Mouse (Mus musculus): ENCODE results near the gene Cdhr5. TPM values are rescaled to one million over a fixed set of nuclear protein-coding genes. Genes with fewer than 3 reads are reported as not detected.
A peak's percentile ranks its signal among the peaks of the same experiment; 100 is the strongest.
"Not testable (repeated sequence)": the region's sequence is repeated elsewhere in the genome, so short reads cannot be mapped to it uniquely, and the experiment has no call there.

Gene Cdhr5
- polyA plus RNA-seq, 2 experiments from 2014 or later: not detected

GRCm38 (mm10) chr7:141277701-141278678 lies 1.4 kb upstream of the Cdhr5 start:
- no peak for ATAC-seq

GRCm38 (mm10) chr7:141275356-141275755 lies 1.2 kb downstream of the Cdhr5 start:
- ATAC-seq: no peak

- ATAC-seq: no peak
Measured at GRCm38 (mm10) chr7:141270631-141271030, 6.0 kb downstream of the Cdhr5 start.

GRCm38 (mm10) chr7:141269273-141269545 lies 7.4 kb downstream of the Cdhr5 start:
- ATAC-seq: no peak

- ATAC-seq: no peak
Measured at GRCm38 (mm10) chr7:141268466-141269272, 7.9 kb downstream of the Cdhr5 start.

GRCm38 (mm10) chr7:141265739-141266561 lies 10.6 kb downstream of the Cdhr5 start, which contains the start of gene Irf7:
Irf7 (minus strand) TSS chr7:141266481.
- peak; percentile 81 for ATAC-seq

GRCm38 (mm10) chr7:141265411-141265738 lies 11.2 kb downstream of the Cdhr5 start:
- ATAC-seq: peak; percentile 16

- peak; percentile 48 for ATAC-seq
Measured at GRCm38 (mm10) chr7:141264761-141265410, 11.7 kb downstream of the Cdhr5 start.

GRCm38 (mm10) chr7:141264041-141264700 lies 12.4 kb downstream of the Cdhr5 start:
- ATAC-seq: no peak

GRCm38 (mm10) chr7:141263640-141264039 lies 12.9 kb downstream of the Cdhr5 start:
- ATAC-seq: no peak

- no peak for ATAC-seq
Measured at GRCm38 (mm10) chr7:141261480-141261879, 15.1 kb downstream of the Cdhr5 start.

- ATAC-seq: no peak
Measured at GRCm38 (mm10) chr7:141256159-141256558, 20.4 kb downstream of the Cdhr5 start.

GRCm38 (mm10) chr7:141250486-141250885 lies 26.1 kb downstream of the Cdhr5 start:
- not testable (repeated sequence) for ATAC-seq

- ATAC-seq: no peak
Measured at GRCm38 (mm10) chr7:141231551-141231950, 45.0 kb downstream of the Cdhr5 start.

- no peak for ATAC-seq
Measured at GRCm38 (mm10) chr7:141231111-141231510, 45.5 kb downstream of the Cdhr5 start.

GRCm38 (mm10) chr7:141230570-141230969 lies 46.0 kb downstream of the Cdhr5 start:
- no peak for ATAC-seq

- ATAC-seq: no peak
Measured at GRCm38 (mm10) chr7:141229702-141230101, 46.9 kb downstream of the Cdhr5 start.

GRCm38 (mm10) chr7:141228279-141229067 lies 48.1 kb downstream of the Cdhr5 start, which contains the start of gene Phrf1:
Phrf1 (plus strand) TSS chr7:141228784.
- ATAC-seq: peak; percentile 88

GRCm38 (mm10) chr7:141227796-141228195 lies 48.8 kb downstream of the Cdhr5 start:
- ATAC-seq: no peak

GRCm38 (mm10) chr7:141226535-141226934 lies 50.1 kb downstream of the Cdhr5 start:
- no peak for ATAC-seq

All from activated CD4-positive, CD25-positive, alpha-beta regulatory T cell, adult 4 months (primary cell).